Mouse (Mus musculus) B cell, adult 62 days (primary cell): ENCODE data around the gene Olfr1141. TPM values are rescaled to one million over a fixed set of nuclear protein-coding genes. Genes with fewer than 3 reads are reported as not detected.

Experiments
- total RNA-seq: library from RNA; stranded (reverse); gene quantifications from 4 replicates; pipeline ENCODE4 v1.2.4, GENCODE M21; 2023

Gene Olfr1141
- not detected in 4 replicates for total RNA-seq

GRCm38 (mm10) chr2:87753891-87754290 lies at the start of gene Olfr1141:
TSS of gene Olfr1141 (minus strand) at chr2:87753991.

GRCm38 (mm10) chr2:87800292-87800691 lies 46.5 kb upstream of the Olfr1141 start, which contains the start of gene Olfr1143:
TSS of gene Olfr1143 (plus strand) at chr2:87800592.

GRCm38 (mm10) chr2:87779183-87779582 lies 25.4 kb upstream of the Olfr1141 start, which contains the start of gene Olfr152:
TSS of gene Olfr152 (plus strand) at chr2:87779483.

GRCm38 (mm10) chr2:87743452-87743851 lies 10.3 kb downstream of the Olfr1141 start, which contains the start of gene Olfr1140:
TSS of gene Olfr1140 (plus strand) at chr2:87743752.

GRCm38 (mm10) chr2:87739878-87740277 lies 13.9 kb downstream of the Olfr1141 start, which contains the start of gene Olfr1138:
TSS of gene Olfr1138 (minus strand) at chr2:87739978.

GRCm38 (mm10) chr2:87713079-87713478 lies 40.7 kb downstream of the Olfr1141 start, which contains the start of gene Olfr1137:
TSS of gene Olfr1137 (minus strand) at chr2:87713179.

Other genes starting within 250 kb of the Olfr1141 start
- not detected in 4 replicates for gene Pramel6, start 247.4 kb downstream of the Olfr1141 start, total RNA-seq
- not detected in 4 replicates for gene Olfr153, start 222.2 kb downstream of the Olfr1141 start, total RNA-seq
- not detected in 4 replicates for gene Olfr1128, start 208.4 kb downstream of the Olfr1141 start, total RNA-seq
- gene Olfr1129, start 180.1 kb downstream of the Olfr1141 start, total RNA-seq = not detected in 4 replicates
- not detected in 4 replicates for gene Olfr1130, start 147.8 kb downstream of the Olfr1141 start, total RNA-seq
- not detected in 4 replicates for gene Olfr1131, start 126.9 kb downstream of the Olfr1141 start, total RNA-seq
- not detected in 4 replicates for gene Olfr1132, start 116.5 kb downstream of the Olfr1141 start, total RNA-seq
- gene Olfr1133, start 106.6 kb downstream of the Olfr1141 start, total RNA-seq = not detected in 4 replicates
- gene Olfr1134, start 95.5 kb downstream of the Olfr1141 start, total RNA-seq = not detected in 4 replicates
- not detected in 4 replicates for gene Olfr1135, start 80.3 kb downstream of the Olfr1141 start, total RNA-seq
- not detected in 4 replicates for gene Olfr1136, start 60.0 kb downstream of the Olfr1141 start, total RNA-seq
- gene Olfr1137, start 40.8 kb downstream of the Olfr1141 start, total RNA-seq = not detected in 4 replicates
- not detected in 4 replicates for gene Olfr1138, start 14.0 kb downstream of the Olfr1141 start, total RNA-seq
- not detected in 4 replicates for gene Olfr1140, start 10.2 kb downstream of the Olfr1141 start, total RNA-seq
- not detected in 4 replicates for gene Olfr152, start 25.5 kb upstream of the Olfr1141 start, total RNA-seq
- not detected in 4 replicates for gene Olfr1143, start 46.6 kb upstream of the Olfr1141 start, total RNA-seq
- gene Olfr1145, start 55.8 kb upstream of the Olfr1141 start, total RNA-seq = not detected in 4 replicates
- not detected in 4 replicates for gene Olfr1148, start 76.5 kb upstream of the Olfr1141 start, total RNA-seq
- gene Olfr1150-ps1, start 90.0 kb upstream of the Olfr1141 start, total RNA-seq = not detected in 4 replicates
- gene Olfr1151, start 101.9 kb upstream of the Olfr1141 start, total RNA-seq = not detected in 4 replicates
- not detected in 4 replicates for gene Olfr1152, start 112.5 kb upstream of the Olfr1141 start, total RNA-seq
- gene Olfr1153, start 141.0 kb upstream of the Olfr1141 start, total RNA-seq = not detected in 4 replicates
- gene Olfr1154, start 151.2 kb upstream of the Olfr1141 start, total RNA-seq = not detected in 4 replicates
- not detected in 4 replicates for gene Olfr1155, start 191.1 kb upstream of the Olfr1141 start, total RNA-seq
- gene Olfr1156, start 199.1 kb upstream of the Olfr1141 start, total RNA-seq = not detected in 4 replicates
- not detected in 4 replicates for gene Olfr1157, start 214.3 kb upstream of the Olfr1141 start, total RNA-seq
- not detected in 4 replicates for gene Olfr74, start 220.7 kb upstream of the Olfr1141 start, total RNA-seq
- gene Olfr1158, start 236.1 kb upstream of the Olfr1141 start, total RNA-seq = not detected in 4 replicates